Mouse (Mus musculus) lung, adult 2 months (tissue): ENCODE data around the gene Large2. TPM values are rescaled to one million over a fixed set of nuclear protein-coding genes. Genes with fewer than 3 reads are reported as not detected.

ENCODE experiments used
- DNase-seq: peaks from one replicate; pipeline ENCODE4 v3.0.0; 2022
- H3K4me1 ChIP-seq: fragments of 200-500 bp; 2 replicates; pipeline ENCODE4 v1.6.1; 2011; ENCODE audit warnings: low read length; ENCODE audit not compliant: control insufficient read depth, insufficient read depth
- H3K4me3 ChIP-seq: fragments of 200-500 bp; replicated peaks from 2 replicates; pipeline ENCODE3; 2011; ENCODE audit warnings: low read depth, mild to moderate bottlenecking, control low read depth, low read length; ENCODE audit errors: extremely low read depth
- CTCF ChIP-seq: fragments of 200-500 bp; IDR thresholded peaks from 2 replicates; pipeline ENCODE4 v1.5.1; 2011; ENCODE audit warnings: mild to moderate bottlenecking, low read length, control low read depth; ENCODE audit not compliant: insufficient read depth
- POLR2A ChIP-seq: fragments of 200-500 bp; IDR thresholded peaks from 2 replicates; pipeline ENCODE4 v1.6.1; 2011; ENCODE audit warnings: low read depth, mild to moderate bottlenecking, control low read depth, low read length, borderline replicate concordance; ENCODE audit errors: extremely low read depth
- WGBS: fragments of 180-500 bp; shearing (Covaris S2); methylation state at CpG from one replicate; pipeline ENCODE4 v1.1.7; 2018; 5-methylcytosine and 5-hydroxymethylcytosine counted together
- polyA plus RNA-seq: library from polyadenylated mRNA; depleted of rRNA; stranded (reverse); fragments of >200 nt; gene quantifications from 2 replicates; pipeline ENCODE4 v1.2.3, GENCODE M21; 2012

The Large2 gene
- polyA plus RNA-seq, 1 experiment = 18.5 TPM

GRCm38 (mm10) chr2:92382759-92383158 is 8.1 kb upstream of the Large2 start:
- WGBS = 83% methylated on average over 4 of the region's 4 CpGs

GRCm38 (mm10) chr2:92381901-92382588 is 7.4 kb upstream of the Large2 start, which contains the start of gene 1700029I15Rik:
TSS of gene 1700029I15Rik (plus strand) at chr2:92382538.
- no peaks in the 10 kb centered on the region for H3K4me1 ChIP-seq
- H3K4me3 ChIP-seq = no peak within 1 kb of the TSS
- WGBS = 90% methylated on average over 5 of the region's 5 CpGs
- TF ChIP-seq POLR2A (no peak), CTCF (no peak)
- no peak for DNase-seq

More at GRCm38 (mm10) chr2:92382759-92383158, 8.1 kb upstream of the Large2 start:
- no peaks in the 10 kb centered on the region for H3K4me1 ChIP-seq
- H3K4me3 ChIP-seq = no peak overlapping the region
- no peak for DNase-seq
- TF ChIP-seq CTCF (no peak), POLR2A (no peak)

- WGBS = 73% methylated on average over 5 of the region's 5 CpGs
These were observed 6.5 kb upstream of the Large2 start for GRCm38 (mm10) chr2:92381161-92381560.

GRCm38 (mm10) chr2:92380495-92381050 is 5.9 kb upstream of the Large2 start:
- Histone ChIP-seq H3K4me3 (no peak overlapping the region), H3K4me1 (peaks cover 9% of the 10 kb centered on the region)
- DNase-seq = no peak
- WGBS = 67% methylated on average over 6 of the region's 6 CpGs
- TF ChIP-seq POLR2A (no peak), CTCF (no peak)

More at GRCm38 (mm10) chr2:92381161-92381560, 6.5 kb upstream of the Large2 start:
- H3K4me1 ChIP-seq = peaks cover 4% of the 10 kb centered on the region
- H3K4me3 ChIP-seq = no peak overlapping the region
- DNase-seq = no peak
- TF ChIP-seq CTCF (no peak), POLR2A (no peak)

GRCm38 (mm10) chr2:92379783-92380494 is 5.3 kb upstream of the Large2 start:
- DNase-seq = no peak
- TF ChIP-seq CTCF (no peak), POLR2A (no peak)
- H3K4me3 ChIP-seq = no peak overlapping the region
- peaks cover 9% of the 10 kb centered on the region for H3K4me1 ChIP-seq
- 77% methylated on average over 17 of the region's 17 CpGs for WGBS

GRCm38 (mm10) chr2:92377320-92377719 is 2.7 kb upstream of the Large2 start:
- no peak for DNase-seq
- TF ChIP-seq CTCF = no peak
- TF ChIP-seq POLR2A = no peak
- Histone ChIP-seq H3K4me3 (no peak overlapping the region), H3K4me1 (peaks cover 12% of the 10 kb centered on the region)
- WGBS = 91% methylated on average over 7 of the region's 7 CpGs

- peaks cover 12% of the 10 kb centered on the region for H3K4me1 ChIP-seq
- DNase-seq = no peak
These were observed 1.6 kb upstream of the Large2 start for GRCm38 (mm10) chr2:92376300-92376699.

GRCm38 (mm10) chr2:92375788-92376187 is 1.1 kb upstream of the Large2 start:
- no peak for DNase-seq
- 8% methylated on average over 10 of the region's 10 CpGs for WGBS
- Histone ChIP-seq H3K4me3 (peak overlapping the region; percentile 70), H3K4me1 (peaks cover 12% of the 10 kb centered on the region)
- TF ChIP-seq POLR2A (no peak), CTCF (no peak)

More at GRCm38 (mm10) chr2:92376300-92376699, 1.6 kb upstream of the Large2 start:
- no peak for TF ChIP-seq CTCF
- TF ChIP-seq POLR2A = no peak
- 70% methylated on average over 6 of the region's 6 CpGs for WGBS
- no peak overlapping the region for H3K4me3 ChIP-seq

GRCm38 (mm10) chr2:92375099-92375623 is 492 bp upstream of the Large2 start:
- Histone ChIP-seq H3K4me3 (peak overlapping the region; percentile 70), H3K4me1 (peaks cover 12% of the 10 kb centered on the region)
- TF ChIP-seq POLR2A (peak; percentile 94), CTCF (no peak)
- under 1% methylated on average over 28 of the region's 29 CpGs for WGBS
- DNase-seq = peak; percentile 95

- peaks cover 12% of the 10 kb centered on the region for H3K4me1 ChIP-seq
- DNase-seq = no peak
- H3K4me3 ChIP-seq = no peak overlapping the region
- TF ChIP-seq POLR2A = no peak
- no peak for TF ChIP-seq CTCF
- 64% methylated on average over 11 of the region's 11 CpGs for WGBS
These were observed 1.2 kb downstream of the Large2 start for GRCm38 (mm10) chr2:92373437-92373813.
